Mouse (Mus musculus): ENCODE results near the gene Hnrnpul2.
A peak's percentile ranks its signal among the peaks of the same experiment; 100 is the strongest.

Hnrnpul2 gene

GRCm38 (mm10) chr19:8819596-8820423, at the start of gene Hnrnpul2:
Gene Hnrnpul2 (plus strand): TSS chr19:8820010.
- peak; percentile 98 for DNase-seq (ENCODE audit: low spot score in 2 of 2)

- peak; percentile 70 to 84 for DNase-seq (ENCODE audit: low spot score in 2 of 2)
These were observed 49.1 kb upstream of the Hnrnpul2 start, which contains the start of gene Tmem223 for GRCm38 (mm10) chr19:8770567-8771270. Gene Tmem223 (plus strand): TSS chr19:8770996.

GRCm38 (mm10) chr19:8772996-8773395, 46.8 kb upstream of the Hnrnpul2 start:
- no peak for DNase-seq (ENCODE audit: low spot score in 2 of 2)

GRCm38 (mm10) chr19:8773409-8773808, 46.4 kb upstream of the Hnrnpul2 start:
- no peak for DNase-seq (ENCODE audit: low spot score in 2 of 2)

- peak; percentile 93 to 97 for DNase-seq (ENCODE audit: low spot score in 2 of 2)
These were observed 45.5 kb upstream of the Hnrnpul2 start, which contains the start of gene Tmem179b for GRCm38 (mm10) chr19:8774086-8774835. Gene Tmem179b (minus strand): TSS chr19:8774467.

GRCm38 (mm10) chr19:8774951-8775421, 44.8 kb upstream of the Hnrnpul2 start:
- peak in 1 of 2 experiments; percentile 29 for DNase-seq (ENCODE audit: low spot score in 2 of 2)

- peak; percentile 84 to 85 for DNase-seq (ENCODE audit: low spot score in 2 of 2)
These were observed 33.6 kb upstream of the Hnrnpul2 start, which contains the start of gene Taf6l for GRCm38 (mm10) chr19:8786008-8786781. Gene Taf6l (minus strand): TSS chr19:8786417.

- no peak for DNase-seq (ENCODE audit: low spot score in 2 of 2)
These were observed 31.3 kb upstream of the Hnrnpul2 start for GRCm38 (mm10) chr19:8788521-8788920.

- no peak for DNase-seq (ENCODE audit: low spot score in 2 of 2)
These were observed 30.6 kb upstream of the Hnrnpul2 start for GRCm38 (mm10) chr19:8789171-8789570.

GRCm38 (mm10) chr19:8790171-8790570, 29.6 kb upstream of the Hnrnpul2 start:
- no peak for DNase-seq (ENCODE audit: low spot score in 2 of 2)

- DNase-seq (ENCODE audit: low spot score in 2 of 2), result peak; percentile 86 to 89
These were observed 21.4 kb upstream of the Hnrnpul2 start, which contains the start of gene Polr2g for GRCm38 (mm10) chr19:8798264-8798946. Gene Polr2g (minus strand): TSS chr19:8798577.

GRCm38 (mm10) chr19:8798947-8799315, 20.9 kb upstream of the Hnrnpul2 start:
- DNase-seq (ENCODE audit: low spot score in 2 of 2), result no peak

GRCm38 (mm10) chr19:8802130-8802821, 17.5 kb upstream of the Hnrnpul2 start, which contains the start of gene Zbtb3:
Gene Zbtb3 (plus strand): TSS chr19:8802555.
- DNase-seq (ENCODE audit: low spot score in 2 of 2), result peak; percentile 92 to 93

- DNase-seq (ENCODE audit: low spot score in 2 of 2), result no peak
These were observed 16.5 kb upstream of the Hnrnpul2 start for GRCm38 (mm10) chr19:8803204-8803780.

GRCm38 (mm10) chr19:8803879-8804660, 15.7 kb upstream of the Hnrnpul2 start:
- no peak for DNase-seq (ENCODE audit: low spot score in 2 of 2)

- DNase-seq (ENCODE audit: low spot score in 2 of 2), result no peak
These were observed 13.0 kb upstream of the Hnrnpul2 start for GRCm38 (mm10) chr19:8806810-8807209.

- no peak for DNase-seq (ENCODE audit: low spot score in 2 of 2)
These were observed 4.0 kb upstream of the Hnrnpul2 start for GRCm38 (mm10) chr19:8815812-8816211.

- no peak for DNase-seq (ENCODE audit: low spot score in 2 of 2)
These were observed 2.8 kb upstream of the Hnrnpul2 start for GRCm38 (mm10) chr19:8817001-8817400.
